Mouse (Mus musculus) midbrain, embryonic 11.5 days (tissue): Measurements from ENCODE around the gene Asf1b. TPM values are rescaled to one million over a fixed set of nuclear protein-coding genes. Genes with fewer than 3 reads are reported as not detected.

ENCODE experiments used
- ATAC-seq: fragments of 200-750 bp; cut with Nextera tagmentation; 2 replicates; pipeline ENCODE4 v1.8.0; 2017; ENCODE audit warnings: moderate TSS enrichment, moderate library complexity; ENCODE audit not compliant: low FRiP score
- DNase-seq: peaks from one replicate; pipeline ENCODE4 v3.0.0; 2015; ENCODE audit warnings: low spot score; ENCODE audit errors: missing footprints
- H3K27ac ChIP-seq: fragments of 300-500 bp; sonication (generic); 2 replicates; pipeline ENCODE4 v1.5.1; 2014; ENCODE audit warnings: low read depth, low read length
- H3K27me3 ChIP-seq: fragments of 300-500 bp; sonication (generic); 2 replicates; pipeline ENCODE4 v1.6.1; 2014; ENCODE audit warnings: mild to moderate bottlenecking, low read length, moderate library complexity, mixed read lengths; ENCODE audit not compliant: control insufficient read depth, insufficient read depth
- H3K36me3 ChIP-seq: fragments of 300-500 bp; sonication (generic); 2 replicates; pipeline ENCODE4 v1.6.1; 2014; ENCODE audit warnings: mild to moderate bottlenecking, low read length, moderate library complexity, mixed read lengths; ENCODE audit not compliant: control insufficient read depth, insufficient read depth
- H3K4me1 ChIP-seq: fragments of 300-500 bp; sonication (generic); 2 replicates; pipeline ENCODE4 v1.6.1; 2014; ENCODE audit warnings: low read length; ENCODE audit not compliant: control insufficient read depth, insufficient read depth
- H3K4me2 ChIP-seq: fragments of 300-500 bp; sonication (generic); 2 replicates; pipeline ENCODE4 v1.6.1; 2014; ENCODE audit warnings: mild to moderate bottlenecking, moderate library complexity
- H3K4me3 ChIP-seq: fragments of 300-500 bp; sonication (generic); 2 replicates; pipeline ENCODE4 v1.5.1; 2014; ENCODE audit warnings: low read depth, low read length
- H3K9ac ChIP-seq: fragments of 300-500 bp; sonication (generic); 2 replicates; pipeline ENCODE4 v1.6.1; 2014; ENCODE audit warnings: low read length
- H3K9me3 ChIP-seq: fragments of 300-500 bp; sonication (generic); 2 replicates; pipeline ENCODE4 v1.6.1; 2016; ENCODE audit warnings: low read length; ENCODE audit not compliant: control insufficient read depth
- WGBS: fragments of 180-500 bp; shearing (Covaris S2); extraction: QIAGEN DNeasy Blood & Tissue Kit; methylation state at CpG from one replicate; pipeline ENCODE4 v1.1.7; 2014; 5-methylcytosine and 5-hydroxymethylcytosine counted together
- polyA plus RNA-seq: library from polyadenylated mRNA; unstranded; fragments of >200 nt; fragmentation: Nextera tagmentation; extraction: Ambion mirVana; gene quantifications from 2 replicates; pipeline ENCODE4 v1.2.1, GENCODE M21; 2014

Gene Asf1b
- polyA plus RNA-seq, 1 experiment from 2014 or later: 96.5 TPM

- 0 out of 2 replicates have a peak, but pooled peaks have one; percentile 10 for ATAC-seq
- H3K27me3 ChIP-seq: no peaks in the 10 kb centered on the region
Measured at GRCm38 (mm10) chr8:83921558-83921957, 33.7 kb upstream of the Asf1b start.

DNA sequence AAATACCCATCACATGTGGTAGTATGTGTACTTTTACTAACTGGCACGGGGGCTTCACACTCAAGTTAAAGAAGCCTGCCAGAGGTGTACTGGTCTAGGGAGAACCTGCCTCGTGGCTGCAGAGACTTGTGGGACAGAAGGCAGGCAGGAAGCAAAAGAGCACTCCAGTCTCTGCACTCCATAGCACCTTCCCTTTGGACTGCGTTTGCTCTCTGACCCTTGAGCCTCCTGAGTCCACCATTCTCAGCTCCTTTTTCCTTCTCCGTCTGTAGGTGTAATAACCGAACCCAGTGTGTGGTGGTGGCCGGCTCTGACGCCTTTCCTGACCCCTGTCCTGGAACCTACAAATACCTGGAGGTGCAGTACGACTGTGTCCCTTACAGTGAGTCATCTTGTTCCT is 32.6 kb upstream of the Asf1b start:
- H3K36me3 ChIP-seq: peaks cover 9% of the 10 kb centered on the region
- no peak overlapping the region for H3K27ac ChIP-seq
- DNase-seq (no peak), ATAC-seq (no peak)
- H3K27me3 ChIP-seq: no peaks in the 10 kb centered on the region
- no peaks in the 10 kb centered on the region for H3K9me3 ChIP-seq
- 95% methylated on average over 8 of the region's 8 CpGs for WGBS
- H3K4me3 ChIP-seq: no peak overlapping the region
- H3K4me2 ChIP-seq: no peak overlapping the region
- H3K4me1 ChIP-seq: no peaks in the 10 kb centered on the region
- H3K9ac ChIP-seq: no peak overlapping the region

More at GRCm38 (mm10) chr8:83921558-83921957, 33.7 kb upstream of the Asf1b start:
- Histone ChIP-seq H3K4me3 (no peak overlapping the region), H3K9me3 (no peaks in the 10 kb centered on the region), H3K4me2 (no peak overlapping the region), H3K36me3 (peaks cover 9% of the 10 kb centered on the region), H3K9ac (no peak overlapping the region), H3K27ac (no peak overlapping the region), H3K4me1 (no peaks in the 10 kb centered on the region)
- 78% methylated on average over 3 of the region's 3 CpGs for WGBS
- peak; percentile 99 for DNase-seq

GRCm38 (mm10) chr8:83924585-83924984 is 30.7 kb upstream of the Asf1b start:
- Histone ChIP-seq H3K36me3 (peaks cover 11% of the 10 kb centered on the region), H3K27me3 (no peaks in the 10 kb centered on the region), H3K4me1 (no peaks in the 10 kb centered on the region), H3K9ac (no peak overlapping the region), H3K4me3 (no peak overlapping the region), H3K27ac (no peak overlapping the region), H3K9me3 (no peaks in the 10 kb centered on the region), H3K4me2 (no peak overlapping the region)
- ATAC-seq: no peak
- no peak for DNase-seq
- 90% methylated on average over 5 of the region's 5 CpGs for WGBS

GRCm38 (mm10) chr8:83926266-83926665 is 29.0 kb upstream of the Asf1b start:
- H3K9me3 ChIP-seq: no peaks in the 10 kb centered on the region
- H3K36me3 ChIP-seq: peaks cover 14% of the 10 kb centered on the region
- H3K4me1 ChIP-seq: no peaks in the 10 kb centered on the region
- H3K4me3 ChIP-seq: no peak overlapping the region
- no peak overlapping the region for H3K4me2 ChIP-seq
- no peak overlapping the region for H3K27ac ChIP-seq
- no peak overlapping the region for H3K9ac ChIP-seq
- WGBS: 76% methylated on average over 7 of the region's 7 CpGs
- no peak for ATAC-seq
- H3K27me3 ChIP-seq: no peaks in the 10 kb centered on the region
- DNase-seq: no peak

- 90% methylated on average over 5 of the region's 5 CpGs for WGBS
- peaks cover 31% of the 10 kb centered on the region for H3K36me3 ChIP-seq
- no peaks in the 10 kb centered on the region for H3K9me3 ChIP-seq
- DNase-seq (no peak), ATAC-seq (no peak)
- no peaks in the 10 kb centered on the region for H3K4me1 ChIP-seq
- H3K27ac ChIP-seq: no peak overlapping the region
- H3K27me3 ChIP-seq: no peaks in the 10 kb centered on the region
- no peak overlapping the region for H3K9ac ChIP-seq
- no peak overlapping the region for H3K4me3 ChIP-seq
- H3K4me2 ChIP-seq: no peak overlapping the region
Measured at GRCm38 (mm10) chr8:83934222-83934621, 21.1 kb upstream of the Asf1b start.

GRCm38 (mm10) chr8:83934994-83935393 is 20.3 kb upstream of the Asf1b start:
- no peak overlapping the region for H3K9ac ChIP-seq
- H3K9me3 ChIP-seq: no peaks in the 10 kb centered on the region
- peaks cover 26% of the 10 kb centered on the region for H3K36me3 ChIP-seq
- no peak overlapping the region for H3K4me3 ChIP-seq
- DNase-seq (no peak), ATAC-seq (no peak)
- no peak overlapping the region for H3K27ac ChIP-seq
- H3K27me3 ChIP-seq: no peaks in the 10 kb centered on the region
- WGBS: 90% methylated on average over 2 of the region's 2 CpGs
- H3K4me1 ChIP-seq: no peaks in the 10 kb centered on the region
- H3K4me2 ChIP-seq: no peak overlapping the region

- DNase-seq (no peak), ATAC-seq (no peak)
- peaks cover 26% of the 10 kb centered on the region for H3K36me3 ChIP-seq
- H3K4me1 ChIP-seq: no peaks in the 10 kb centered on the region
- no peaks in the 10 kb centered on the region for H3K9me3 ChIP-seq
- WGBS: 94% methylated on average over 8 of the region's 8 CpGs
- H3K4me3 ChIP-seq: no peak overlapping the region
- H3K27me3 ChIP-seq: no peaks in the 10 kb centered on the region
- H3K27ac ChIP-seq: no peak overlapping the region
- no peak overlapping the region for H3K9ac ChIP-seq
- H3K4me2 ChIP-seq: no peak overlapping the region
Measured at GRCm38 (mm10) chr8:83935435-83935834, 19.9 kb upstream of the Asf1b start.

- Histone ChIP-seq H3K36me3 (peaks cover 21% of the 10 kb centered on the region), H3K9ac (no peak overlapping the region), H3K4me1 (no peaks in the 10 kb centered on the region), H3K9me3 (no peaks in the 10 kb centered on the region), H3K4me3 (no peak overlapping the region), H3K4me2 (no peak overlapping the region), H3K27ac (no peak overlapping the region), H3K27me3 (no peaks in the 10 kb centered on the region)
- ATAC-seq (no peak), DNase-seq (no peak)
- 96% methylated on average over 7 of the region's 7 CpGs for WGBS
Measured at GRCm38 (mm10) chr8:83937645-83938044, 17.7 kb upstream of the Asf1b start.

DNA sequence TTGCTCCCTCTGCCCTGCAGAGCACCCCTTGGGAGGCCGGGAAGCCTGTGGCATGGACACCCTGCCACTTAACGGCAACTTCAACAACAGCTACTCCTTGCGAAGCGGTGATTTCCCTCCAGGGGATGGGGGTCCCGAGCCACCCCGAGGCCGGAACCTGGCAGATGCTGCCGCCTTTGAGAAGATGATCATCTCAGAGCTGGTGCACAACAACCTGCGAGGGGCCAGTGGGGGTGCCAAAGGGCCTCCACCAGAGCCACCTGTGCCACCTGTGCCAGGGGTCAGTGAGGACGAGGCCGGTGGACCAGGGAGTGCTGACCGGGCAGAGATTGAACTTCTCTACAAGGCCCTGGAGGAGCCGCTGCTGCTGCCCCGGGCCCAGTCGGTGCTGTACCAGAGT is 17.0 kb upstream of the Asf1b start:
- no peak overlapping the region for H3K9ac ChIP-seq
- no peaks in the 10 kb centered on the region for H3K4me1 ChIP-seq
- H3K27ac ChIP-seq: no peak overlapping the region
- DNase-seq (no peak), ATAC-seq (no peak)
- no peak overlapping the region for H3K4me3 ChIP-seq
- H3K36me3 ChIP-seq: peaks cover 21% of the 10 kb centered on the region
- H3K27me3 ChIP-seq: no peaks in the 10 kb centered on the region
- H3K4me2 ChIP-seq: no peak overlapping the region
- H3K9me3 ChIP-seq: no peaks in the 10 kb centered on the region
- WGBS: 89% methylated on average over 15 of the region's 15 CpGs
